Mouse (Mus musculus) heart, postnatal 0 days (tissue): Measurements from ENCODE around the gene Ly6g6f. TPM values are rescaled to one million over a fixed set of nuclear protein-coding genes. Genes with fewer than 3 reads are reported as not detected.
A peak's percentile ranks its signal among the peaks of the same experiment; 100 is the strongest.

Experiments
- ATAC-seq: fragments of 200-750 bp; cut with Nextera tagmentation; 2 replicates; pipeline ENCODE4 v1.8.0; 2017; ENCODE audit warnings: low read depth, moderate number of reproducible peaks, moderate library complexity; ENCODE audit not compliant: insufficient read depth
- DNase-seq: peaks from one replicate; pipeline ENCODE4 v3.0.0-alpha.2; 2016; ENCODE audit warnings: low spot score
- H3K27ac ChIP-seq: fragments of 300-500 bp; sonication (generic); 2 replicates; pipeline ENCODE4 v1.5.1; 2014; ENCODE audit warnings: low read depth, mild to moderate bottlenecking
- H3K27me3 ChIP-seq: fragments of 300-500 bp; sonication (generic); 2 replicates; pipeline ENCODE4 v1.6.1; 2014; ENCODE audit warnings: low read length, mixed read lengths; ENCODE audit not compliant: control insufficient read depth, insufficient read depth
- H3K36me3 ChIP-seq: fragments of 300-500 bp; sonication (generic); replicated peaks from 2 replicates; pipeline ENCODE4 v1.6.1; 2014; ENCODE audit warnings: low read length, mixed read lengths; ENCODE audit not compliant: control insufficient read depth, insufficient read depth
- H3K4me1 ChIP-seq: fragments of 300-500 bp; sonication (generic); 2 replicates; pipeline ENCODE4 v1.6.1; 2014; ENCODE audit warnings: antibody characterized with exemption; ENCODE audit not compliant: control insufficient read depth, insufficient read depth
- H3K4me2 ChIP-seq: fragments of 300-500 bp; sonication (generic); 2 replicates; pipeline ENCODE4 v1.6.1; 2014; ENCODE audit warnings: low read depth, mild to moderate bottlenecking, low read length, moderate library complexity
- H3K4me3 ChIP-seq: fragments of 300-500 bp; sonication (generic); 2 replicates; pipeline ENCODE4 v1.5.1; 2014; ENCODE audit warnings: low read depth, low read length
- H3K9ac ChIP-seq: fragments of 300-500 bp; sonication (generic); replicated peaks from 2 replicates; pipeline ENCODE4 v1.6.1; 2014; ENCODE audit warnings: low read depth, low read length, mixed read lengths
- H3K9me3 ChIP-seq: fragments of 300-500 bp; sonication (generic); replicated peaks from 2 replicates; pipeline ENCODE4 v1.6.1; 2016; ENCODE audit warnings: low read length; ENCODE audit not compliant: control insufficient read depth
- CTCF ChIP-seq: IDR thresholded peaks from 2 replicates; pipeline ENCODE4 v1.5.1; 2016; ENCODE audit warnings: antibody characterized with exemption, control low read depth, low read depth
- EP300 ChIP-seq: IDR thresholded peaks from 2 replicates; pipeline ENCODE4 v1.6.1; 2016; ENCODE audit warnings: antibody characterized with exemption, low read depth
- WGBS: fragments of 180-500 bp; shearing (Covaris S2); extraction: QIAGEN DNeasy Blood & Tissue Kit; methylation state at CpG from one replicate; pipeline ENCODE4 v1.1.7; 2014; 5-methylcytosine and 5-hydroxymethylcytosine counted together
- polyA plus RNA-seq: library from polyadenylated mRNA; unstranded; fragments of >200 nt; fragmentation: Nextera tagmentation; extraction: Ambion mirVana; gene quantifications from 2 replicates; pipeline ENCODE4 v1.2.1, GENCODE M21; 2015
- total RNA-seq: library from RNA; depleted of rRNA; stranded (reverse); fragments of >200 nt; gene quantifications from 2 replicates; pipeline ENCODE4 v1.2.3, GENCODE M21; 2014; ENCODE audit warnings: low replicate concordance

Gene Ly6g6f
- total and polyA plus RNA-seq, 2 experiments from 2014 or later = not detected

DNA sequence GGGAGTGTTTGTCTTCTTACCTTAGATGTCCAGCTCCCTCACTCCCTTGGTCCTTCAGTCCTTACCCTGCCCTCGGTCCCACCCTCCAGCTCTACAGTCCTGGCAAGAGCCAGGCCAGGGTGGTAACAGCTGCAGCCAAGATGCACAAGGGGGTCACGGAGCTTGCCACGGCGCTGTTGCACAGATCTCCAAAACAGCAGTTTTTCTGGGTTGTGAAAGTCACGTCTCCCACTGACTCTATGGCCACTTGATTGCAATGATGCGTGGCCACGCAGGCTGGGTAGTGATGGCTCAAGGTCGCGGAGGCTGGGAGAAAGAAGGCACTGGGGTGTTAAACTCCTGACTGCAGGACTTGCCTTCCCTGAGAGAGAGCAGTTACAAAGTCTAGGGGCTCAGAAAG is 14.0 kb downstream of the Ly6g6f start:
- Histone ChIP-seq H3K36me3 (no peaks in the 10 kb centered on the region), H3K9me3 (no peaks in the 10 kb centered on the region), H3K4me1 (no peaks in the 10 kb centered on the region), H3K4me2 (no peak overlapping the region), H3K27ac (no peak overlapping the region), H3K9ac (no peak overlapping the region), H3K27me3 (peaks cover 17% of the 10 kb centered on the region), H3K4me3 (no peak overlapping the region)
- DNase-seq = no peak
- TF ChIP-seq CTCF (no peak), EP300 (no peak)
- no peak for ATAC-seq
- 79% methylated on average over 9 of the region's 9 CpGs for WGBS

DNA sequence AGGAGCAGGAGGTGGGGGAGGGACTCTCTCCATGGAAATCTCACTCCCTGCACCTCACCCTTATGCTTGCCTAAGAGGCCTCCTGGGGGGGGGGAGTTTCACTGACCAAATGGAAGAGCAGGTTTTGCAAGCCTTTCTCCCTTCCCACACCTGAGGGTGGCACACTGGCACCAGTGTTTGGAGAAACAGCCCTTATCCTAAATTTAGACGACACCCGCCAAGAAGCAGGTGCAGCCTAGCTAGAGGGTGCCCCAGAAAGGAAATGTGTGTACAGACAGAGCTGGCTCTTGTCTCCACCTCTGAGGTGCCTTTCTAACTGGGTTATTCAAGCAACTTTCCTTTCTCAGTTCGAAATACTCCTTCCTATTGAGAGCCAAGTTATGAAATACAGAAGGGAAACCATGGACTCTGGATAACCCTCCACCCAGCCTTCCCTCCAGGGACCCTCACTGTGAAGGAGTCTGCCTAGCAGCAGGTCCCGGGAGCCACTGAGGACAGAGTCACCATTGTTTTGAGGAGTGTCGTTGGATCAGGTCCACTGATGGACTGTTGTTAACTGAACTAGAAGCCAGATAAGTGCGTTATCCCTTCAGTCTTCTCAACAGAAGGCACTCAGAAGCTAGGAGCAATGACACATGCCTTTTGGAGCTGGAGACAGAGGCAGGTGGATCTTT is 14.7 kb downstream of the Ly6g6f start:
- H3K36me3 ChIP-seq = no peaks in the 10 kb centered on the region
- peaks cover 24% of the 10 kb centered on the region for H3K27me3 ChIP-seq
- no peak for DNase-seq
- ATAC-seq = no peak
- no peak overlapping the region for H3K9ac ChIP-seq
- H3K4me1 ChIP-seq = peaks cover under 1% of the 10 kb centered on the region; the same call in 1 of the 2 replicates
- H3K27ac ChIP-seq = peak overlapping the region; percentile 2; the same call in 1 of the 2 replicates
- WGBS = 33% methylated on average over 6 of the region's 6 CpGs
- no peaks in the 10 kb centered on the region for H3K9me3 ChIP-seq
- H3K4me2 ChIP-seq = no peak overlapping the region
- no peak overlapping the region for H3K4me3 ChIP-seq
- TF ChIP-seq EP300 = no peak
- TF ChIP-seq CTCF = no peak

DNA sequence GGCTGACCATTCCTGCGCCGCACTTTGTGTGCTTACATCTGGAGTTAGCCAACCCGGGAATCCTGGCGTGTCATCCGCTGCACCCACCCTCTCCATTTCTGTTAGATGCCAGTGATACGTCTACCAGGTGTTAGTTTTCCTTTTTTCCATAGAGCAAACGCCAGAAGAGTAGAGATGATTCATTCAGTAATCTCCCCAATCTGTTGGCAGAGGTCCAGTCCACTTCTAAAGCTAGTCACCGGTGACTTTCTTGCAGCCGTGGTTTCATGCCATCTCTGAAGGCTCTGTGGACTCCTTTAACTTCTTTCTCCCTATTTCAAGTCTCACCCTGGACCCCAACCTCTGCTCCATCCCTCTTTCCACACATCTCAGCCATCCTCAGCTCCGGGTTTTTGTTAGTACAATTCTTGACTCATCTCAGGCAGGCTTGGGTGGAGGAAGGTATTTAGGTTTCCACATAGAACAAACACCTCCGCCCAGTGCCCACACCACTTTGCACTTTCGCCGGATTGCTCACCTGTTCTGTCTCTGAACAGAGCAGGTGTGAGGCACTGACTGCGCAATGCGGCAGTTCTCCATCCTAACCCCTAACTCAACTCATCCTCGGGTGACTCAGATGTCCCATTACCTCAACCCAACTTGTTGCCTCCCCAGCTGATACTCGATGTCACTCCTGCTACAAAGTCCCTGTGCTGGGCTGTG is 17.0 kb downstream of the Ly6g6f start:
- Histone ChIP-seq H3K27ac (no peak overlapping the region), H3K4me2 (no peak overlapping the region), H3K27me3 (peaks cover 44% of the 10 kb centered on the region), H3K9ac (no peak overlapping the region), H3K4me3 (no peak overlapping the region), H3K36me3 (no peaks in the 10 kb centered on the region), H3K4me1 (peaks cover 10% of the 10 kb centered on the region), H3K9me3 (no peaks in the 10 kb centered on the region)
- no peak for ATAC-seq
- 69% methylated on average over 17 of the region's 17 CpGs for WGBS
- no peak for DNase-seq
- TF ChIP-seq EP300 = no peak
- TF ChIP-seq CTCF = no peak

DNA sequence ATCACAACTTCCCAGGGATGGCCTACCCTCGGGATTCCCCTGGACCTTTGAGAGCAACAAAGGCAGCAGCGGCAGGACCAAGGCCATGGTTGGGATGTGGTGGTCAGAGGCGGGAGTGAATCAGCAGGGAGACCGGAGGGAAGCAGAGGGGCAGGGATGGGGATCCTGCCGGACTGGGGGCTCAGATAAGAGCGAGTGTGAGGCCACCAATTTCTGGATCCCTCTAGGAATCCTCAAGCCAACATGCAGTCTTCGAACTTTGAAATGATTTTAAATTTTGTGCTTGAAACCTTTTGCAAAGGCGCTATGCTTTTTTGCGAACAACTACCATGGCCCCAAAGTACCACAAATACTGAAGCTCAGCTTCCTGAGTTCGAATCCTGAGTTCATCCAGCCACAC is 19.3 kb downstream of the Ly6g6f start, which contains the start of gene Mpig6b:
TSS of gene Mpig6b (minus strand) at position 101 of the 400 bp plus-strand sequence.
- DNase-seq (no peak), ATAC-seq (no peak)
- Histone ChIP-seq H3K4me1 (peaks cover 10% of the 10 kb centered on the region), H3K9ac (no peak within 1 kb of the TSS), H3K9me3 (no peaks in the 10 kb centered on the region), H3K4me2 (peak within 1 kb of the TSS; percentile 53), H3K27ac (no peak within 1 kb of the TSS), H3K27me3 (peaks cover 44% of the 10 kb centered on the region), H3K4me3 (peak within 1 kb of the TSS; percentile 28), H3K36me3 (peaks cover 16% of the 10 kb centered on the region)
- TF ChIP-seq CTCF (no peak), EP300 (no peak)
- WGBS = 51% methylated on average over 10 of the region's 10 CpGs

DNA sequence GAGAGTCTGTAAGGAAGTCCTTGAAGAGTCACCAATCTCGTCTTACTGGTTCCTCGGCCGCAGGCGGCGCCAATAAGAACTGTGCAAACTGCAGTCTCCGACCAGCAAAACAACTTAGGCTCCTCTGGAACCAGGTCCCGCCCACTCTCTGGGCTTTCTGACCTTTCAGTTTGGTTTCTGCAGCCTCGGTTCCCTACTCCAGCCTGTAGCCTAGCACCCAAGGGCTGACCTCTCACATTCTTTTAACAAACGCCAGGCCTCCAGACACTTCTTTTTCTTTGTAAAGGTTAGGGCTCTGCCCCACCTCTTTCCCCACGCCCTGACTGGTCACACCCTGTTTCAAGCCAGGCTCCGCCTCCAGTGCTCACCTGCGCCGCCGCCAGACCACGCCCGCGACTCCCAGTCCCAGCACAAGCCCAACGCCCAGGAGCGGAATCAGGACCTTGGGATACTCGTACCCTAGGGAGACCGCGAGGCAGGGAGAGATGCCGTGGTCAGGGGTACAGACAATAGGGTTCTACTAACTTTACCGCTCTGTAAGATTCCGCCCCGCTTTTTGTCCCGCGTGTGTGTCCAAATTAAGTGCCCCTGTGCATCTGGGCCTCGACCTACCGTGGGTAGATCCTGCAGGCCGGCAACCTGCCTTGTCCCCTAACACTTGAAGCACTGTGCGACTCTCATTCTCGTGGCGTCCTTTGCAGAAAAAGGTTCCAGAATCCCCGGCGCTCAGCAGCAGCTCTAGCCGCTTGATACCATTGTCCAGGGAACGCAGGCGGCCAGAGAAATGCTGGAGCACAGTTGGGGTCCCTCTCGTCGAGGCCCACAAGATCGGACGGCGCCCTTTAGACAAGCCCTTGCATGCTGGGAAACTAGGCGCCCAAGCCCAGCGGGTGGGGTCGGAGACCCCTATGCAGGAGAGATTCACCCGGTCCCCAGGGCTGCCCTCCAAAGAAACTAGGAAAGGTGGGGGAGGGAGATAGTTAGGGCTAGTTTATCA is 20.2 kb downstream of the Ly6g6f start, which contains the start of gene Ly6g6c:
TSS of gene Ly6g6c (plus strand) at position 438 of the 997 bp plus-strand sequence.
- DNase-seq (peak; percentile 35), ATAC-seq (no peak)
- H3K9me3 ChIP-seq = no peaks in the 10 kb centered on the region
- peaks cover 22% of the 10 kb centered on the region for H3K36me3 ChIP-seq
- peak within 1 kb of the TSS; percentile 28 for H3K4me3 ChIP-seq
- no peak within 1 kb of the TSS for H3K27ac ChIP-seq
- H3K4me1 ChIP-seq = peaks cover 11% of the 10 kb centered on the region
- TF ChIP-seq CTCF (no peak), EP300 (no peak)
- H3K4me2 ChIP-seq = peak within 1 kb of the TSS; percentile 53
- no peak within 1 kb of the TSS for H3K9ac ChIP-seq
- WGBS = 4% methylated on average over 48 of the region's 48 CpGs
- H3K27me3 ChIP-seq = peaks cover 44% of the 10 kb centered on the region
